Mouse (Mus musculus) frontal cortex, postnatal 36 days (tissue): ENCODE data around the gene Abhd17c.

Source experiments
- DNase-seq, 2 experiments: peaks; one replicate each; pipeline ENCODE4 v3.0.0; 2022; ENCODE audit warnings: low spot score in 2 of 2

The Abhd17c gene

DNA sequence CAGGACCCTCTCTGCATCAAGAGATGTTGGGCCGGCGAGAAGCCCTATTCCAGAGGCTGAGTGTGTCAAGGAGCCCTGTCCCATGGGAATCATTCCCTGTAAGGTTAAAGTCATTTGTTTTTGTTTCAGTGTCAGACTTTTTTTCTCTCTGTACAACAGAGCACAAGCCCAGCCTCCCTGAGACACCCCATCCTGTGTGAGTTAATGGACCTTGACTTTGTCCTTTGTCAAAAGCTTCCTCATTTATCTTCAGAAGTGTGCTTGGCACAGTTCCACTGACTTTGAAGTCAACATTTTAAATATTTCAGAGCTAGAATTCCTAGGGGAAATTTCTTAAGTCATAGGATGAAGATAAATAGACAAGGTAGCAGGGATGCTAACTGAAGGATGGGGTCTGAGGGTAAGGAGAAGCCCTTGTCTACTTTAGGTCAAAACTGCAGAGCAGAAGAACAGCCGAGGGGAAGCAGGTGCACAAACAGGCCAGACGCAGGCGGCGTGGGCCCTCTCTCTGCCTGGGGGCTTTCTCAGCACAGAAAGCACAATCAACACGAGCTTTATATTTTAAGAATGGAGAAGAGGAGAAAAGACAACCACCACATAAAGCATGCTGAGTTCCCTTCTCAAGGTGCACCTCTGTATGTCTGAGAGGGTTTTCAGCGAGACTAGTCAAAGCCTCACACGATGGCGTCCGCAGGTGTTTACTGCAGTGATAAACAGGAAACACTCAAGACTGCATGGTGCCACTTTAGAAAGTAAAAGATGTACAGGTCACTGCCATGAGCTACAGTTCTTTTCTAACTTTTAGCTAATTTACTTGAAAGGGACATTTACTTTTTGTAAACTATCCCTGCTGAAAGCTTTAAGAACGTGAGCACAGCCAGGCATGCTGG lies 32.2 kb downstream of the Abhd17c start:
- no peak for DNase-seq

DNA sequence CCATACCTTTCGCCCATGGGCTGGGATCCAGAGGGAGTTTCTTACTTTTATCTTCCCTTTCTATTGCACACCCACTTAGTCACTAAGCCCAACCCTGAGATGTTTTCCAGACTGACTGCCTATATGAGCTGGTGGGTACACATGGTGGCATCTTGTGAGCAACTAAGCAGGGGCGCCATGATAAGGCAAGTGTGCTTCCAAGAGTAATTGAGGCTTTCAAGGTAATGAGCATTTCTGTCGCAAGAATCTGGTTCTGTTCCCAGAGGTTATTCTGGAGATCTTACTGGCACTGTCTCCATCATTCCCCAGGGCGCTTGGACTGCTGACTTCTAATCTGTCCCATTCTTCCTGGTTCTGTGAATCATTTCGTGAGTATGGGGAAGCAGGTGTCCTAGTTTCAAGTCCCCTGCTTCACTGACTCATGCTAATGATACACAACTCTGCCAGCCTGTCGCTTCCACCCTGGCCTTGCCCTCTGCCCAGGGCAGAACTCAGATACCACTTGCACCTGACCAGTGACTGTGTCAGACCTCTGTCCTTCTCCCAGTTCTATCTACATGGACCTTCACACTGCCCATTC lies 34.1 kb downstream of the Abhd17c start:
- DNase-seq: no peak

DNA sequence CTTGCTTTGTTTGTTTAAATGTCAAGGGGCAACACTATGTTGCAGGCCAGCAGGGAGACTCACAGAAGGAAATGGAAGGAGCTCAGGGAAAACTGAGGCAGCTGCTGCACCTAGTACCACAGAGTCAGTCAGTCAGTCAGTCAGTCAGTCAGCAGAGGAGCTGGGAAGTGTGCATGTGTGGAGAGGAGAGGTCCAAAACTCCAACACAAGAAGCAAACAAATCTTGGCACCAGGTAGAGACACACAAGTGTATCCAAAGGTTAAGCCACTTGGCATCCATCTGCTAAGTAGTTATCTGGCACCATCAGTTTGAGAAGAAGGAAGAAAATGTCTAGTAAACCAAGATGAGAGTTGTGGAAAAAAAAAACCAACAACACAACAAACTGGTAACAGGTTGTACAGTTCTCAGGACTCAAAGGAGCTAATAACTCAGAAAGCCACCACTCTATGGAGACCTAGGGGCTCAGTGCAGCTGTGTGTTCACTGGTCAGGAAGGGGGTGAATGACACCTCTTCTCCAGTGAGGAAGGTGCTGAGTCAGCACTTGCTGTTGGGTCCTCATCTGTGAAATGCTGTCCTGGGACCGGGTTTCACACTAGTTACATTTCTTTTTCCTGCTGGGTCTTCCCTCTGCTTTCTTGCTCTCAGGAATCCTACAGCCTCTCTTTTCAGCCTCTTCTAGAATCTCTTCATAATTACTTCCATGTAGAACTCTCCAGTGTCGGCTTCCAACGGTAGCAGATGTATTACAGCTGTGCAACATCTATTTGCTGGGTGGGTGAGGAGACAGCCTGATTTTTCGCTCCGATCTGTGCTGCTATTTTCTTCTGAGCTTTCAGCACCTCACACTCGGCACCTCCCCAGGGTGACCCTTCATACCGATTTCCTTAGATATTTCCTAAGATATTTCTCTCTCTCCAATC lies 34.8 kb downstream of the Abhd17c start:
- no peak for DNase-seq

DNA sequence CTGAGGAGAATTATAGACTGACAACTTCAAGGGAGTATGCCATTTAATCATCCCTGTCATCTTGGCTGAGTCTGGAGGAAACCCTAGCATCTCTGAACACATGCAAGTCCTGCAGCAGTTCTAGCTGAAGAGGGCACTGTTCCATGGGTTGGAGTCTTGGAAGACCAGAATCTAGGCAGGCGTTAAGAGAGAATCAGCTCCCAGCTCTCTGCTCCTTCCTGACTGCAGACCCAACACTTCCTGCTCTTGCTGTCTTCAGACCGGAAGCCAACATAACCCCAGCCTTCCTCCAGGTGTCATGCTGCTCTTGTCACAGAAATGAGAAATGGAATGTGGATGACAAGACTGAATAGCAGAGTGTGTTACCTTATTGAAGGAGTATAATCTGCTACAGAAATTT lies 36.3 kb downstream of the Abhd17c start:
- no peak for DNase-seq

DNA sequence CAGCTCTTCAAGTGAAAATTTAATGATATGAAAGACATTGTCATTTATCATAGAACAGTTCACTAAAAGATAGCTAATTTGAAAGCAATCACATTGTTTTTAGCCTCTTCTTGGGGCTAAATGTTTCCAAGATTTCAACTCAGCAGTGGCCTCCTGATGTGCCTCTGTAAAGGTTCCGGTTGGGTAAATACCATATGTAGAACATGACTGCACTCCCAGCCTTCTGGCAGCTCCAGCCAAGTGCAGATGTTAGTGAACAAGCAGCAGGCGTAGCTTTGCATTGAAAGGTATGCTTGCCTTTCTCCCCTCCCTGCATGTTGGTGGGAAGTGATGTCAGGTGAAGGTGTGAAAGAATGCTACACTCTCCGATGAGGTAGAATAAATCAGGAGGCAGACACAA lies 36.9 kb downstream of the Abhd17c start:
- no peak for DNase-seq

DNA sequence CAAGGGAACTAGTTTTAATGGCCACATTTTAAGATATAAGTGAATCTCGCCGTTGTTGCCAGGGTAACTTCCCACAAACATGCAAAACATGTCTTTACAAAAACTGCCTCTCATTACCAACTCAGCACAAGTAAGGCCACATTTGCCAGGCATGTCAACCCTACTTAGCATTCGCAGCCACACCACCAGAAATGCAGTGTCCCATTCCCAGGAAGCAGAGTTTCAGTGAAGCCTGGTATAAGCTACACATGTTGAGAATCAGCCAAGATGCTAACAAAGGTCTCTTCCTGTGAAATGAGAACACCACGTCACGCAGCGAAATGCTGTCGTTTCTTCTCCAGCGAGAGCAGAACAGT lies 38.7 kb downstream of the Abhd17c start:
- no peak for DNase-seq

DNA sequence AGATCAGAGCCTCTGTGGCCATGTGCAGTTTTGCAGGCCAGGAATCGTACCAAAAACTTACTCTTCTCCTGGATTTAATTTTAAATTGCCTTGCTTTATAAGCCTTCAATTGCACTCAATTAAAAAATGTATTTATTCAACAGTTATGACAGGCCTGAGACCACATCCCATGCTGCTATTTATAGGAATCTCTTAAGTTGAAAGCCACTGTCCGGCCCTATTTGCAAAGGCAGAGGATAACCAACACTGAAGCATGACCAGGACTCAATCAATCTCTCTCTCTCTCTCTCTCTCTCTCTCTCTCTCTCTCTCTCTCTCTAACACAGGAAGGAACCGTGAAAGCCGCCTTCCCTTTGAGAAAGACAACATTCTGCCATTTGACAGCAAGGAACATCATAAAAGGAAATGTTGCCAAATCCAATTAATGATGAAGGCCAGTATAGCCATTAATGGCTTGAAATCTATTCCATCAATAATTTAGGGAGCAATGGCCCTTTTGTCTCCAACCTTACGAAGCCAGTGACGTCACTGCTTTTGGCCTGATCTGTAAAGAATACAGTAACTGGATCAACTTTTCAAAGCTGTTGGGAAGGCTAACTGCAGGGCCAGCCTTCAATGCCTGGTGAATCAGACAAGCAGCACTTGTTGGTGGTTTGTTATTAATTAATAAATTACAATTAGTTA lies 39.2 kb downstream of the Abhd17c start:
- DNase-seq: no peak

DNA sequence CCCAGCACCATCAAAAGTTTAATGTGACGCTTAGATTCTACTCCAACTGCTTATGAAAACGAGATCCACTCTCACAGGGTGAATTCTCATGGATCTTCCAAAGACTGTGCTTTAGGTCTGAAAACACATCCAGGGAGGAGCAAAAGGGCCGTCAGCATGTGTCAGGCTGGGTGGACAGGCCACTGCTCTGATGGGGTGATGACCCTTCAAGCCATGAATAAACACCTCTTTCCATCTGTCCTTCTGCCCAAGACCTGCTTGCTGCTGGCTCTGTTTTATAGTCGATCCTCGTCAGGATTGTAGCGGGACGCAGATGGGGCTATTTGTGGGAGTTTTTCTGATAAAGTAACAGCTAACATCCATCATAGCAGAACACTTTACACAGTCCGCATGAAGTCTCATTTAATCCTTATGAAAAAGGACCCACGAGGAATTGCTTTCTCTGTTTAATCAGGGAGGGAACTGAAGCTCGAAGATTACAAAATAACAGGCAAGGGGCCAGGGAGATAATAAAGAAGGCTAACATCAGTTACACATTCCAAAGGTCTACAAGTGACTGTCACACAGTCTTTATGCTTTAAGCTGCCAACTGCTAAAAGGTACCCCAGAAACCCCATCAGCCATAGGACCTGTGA lies 39.9 kb downstream of the Abhd17c start:
- DNase-seq: no peak

DNA sequence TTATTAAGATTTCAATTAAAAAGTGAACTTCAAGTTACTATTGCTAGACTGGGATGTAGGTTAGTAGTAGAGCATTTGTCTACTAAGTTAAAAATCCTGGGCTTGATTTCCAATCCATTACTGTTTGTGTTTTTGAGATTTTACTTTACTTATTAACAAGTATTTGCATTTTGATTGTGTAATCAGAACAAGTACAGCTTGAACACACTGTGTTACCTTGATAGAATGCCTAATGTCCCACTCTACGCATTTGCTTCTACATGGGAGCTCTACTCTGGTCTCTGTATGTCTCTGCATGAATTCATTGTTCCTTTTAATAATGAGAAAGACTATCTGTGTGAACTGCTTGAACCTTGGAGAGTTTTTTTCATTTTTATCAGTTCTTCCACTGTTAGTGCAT lies 44.8 kb downstream of the Abhd17c start:
- DNase-seq: no peak

DNA sequence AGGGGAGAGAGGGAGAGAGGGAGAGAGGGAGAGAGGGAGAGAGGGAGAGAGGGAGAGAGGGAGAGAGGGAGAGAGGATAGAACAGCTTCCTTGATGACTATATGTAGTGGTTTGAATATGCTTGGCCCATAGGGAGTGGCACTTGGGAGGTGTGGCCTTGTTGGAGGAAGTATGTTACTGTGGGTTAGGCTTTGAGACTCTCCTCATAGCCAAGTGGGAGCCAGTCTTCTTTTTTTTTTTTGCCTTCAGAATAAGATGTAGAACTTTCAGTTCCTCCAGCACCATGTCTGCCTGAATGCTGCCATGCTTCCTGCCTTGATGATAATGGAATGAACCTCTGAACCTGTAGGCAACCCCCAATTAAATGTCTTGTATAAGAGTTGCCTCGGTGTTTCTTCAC lies 49.1 kb downstream of the Abhd17c start:
- DNase-seq: no peak

DNA sequence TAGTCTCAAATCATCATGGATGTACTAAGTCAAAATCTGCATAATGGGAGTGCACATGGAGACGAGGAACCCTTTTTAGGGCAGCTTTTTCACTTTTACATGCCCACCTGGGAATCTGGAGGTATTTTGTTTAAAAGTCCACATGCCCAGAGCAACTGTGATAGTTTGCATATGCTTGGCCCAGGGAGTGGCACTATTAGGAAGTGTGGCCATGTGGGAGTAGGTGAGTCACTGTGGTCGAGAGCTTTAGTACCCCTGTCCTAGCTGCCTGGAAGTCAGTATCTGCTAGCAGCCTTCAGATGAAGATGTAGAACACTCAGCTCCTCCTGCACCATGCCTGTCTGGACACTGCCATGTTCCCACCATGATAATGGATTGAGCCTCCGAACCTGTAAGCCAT lies 51.0 kb downstream of the Abhd17c start:
- no peak for DNase-seq

DNA sequence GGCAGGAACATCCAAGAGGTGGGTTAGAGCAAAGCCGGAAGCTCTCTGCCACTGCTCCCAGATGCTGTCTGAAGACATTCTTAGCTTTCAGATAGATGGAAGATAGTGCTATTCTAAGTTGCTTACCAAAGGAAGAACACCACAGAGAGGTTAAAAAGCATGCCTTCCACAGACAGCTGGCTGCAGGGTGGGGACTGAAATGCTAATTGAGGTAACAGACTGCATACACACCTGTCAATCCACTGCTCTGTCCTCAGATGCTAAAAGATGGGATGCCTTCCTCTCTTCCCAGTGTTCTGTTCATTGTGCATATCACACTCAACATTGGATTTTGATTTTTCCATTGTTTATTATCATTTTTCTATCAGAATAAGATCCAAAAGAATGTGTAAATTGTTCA lies 53.6 kb downstream of the Abhd17c start:
- DNase-seq: no peak

DNA sequence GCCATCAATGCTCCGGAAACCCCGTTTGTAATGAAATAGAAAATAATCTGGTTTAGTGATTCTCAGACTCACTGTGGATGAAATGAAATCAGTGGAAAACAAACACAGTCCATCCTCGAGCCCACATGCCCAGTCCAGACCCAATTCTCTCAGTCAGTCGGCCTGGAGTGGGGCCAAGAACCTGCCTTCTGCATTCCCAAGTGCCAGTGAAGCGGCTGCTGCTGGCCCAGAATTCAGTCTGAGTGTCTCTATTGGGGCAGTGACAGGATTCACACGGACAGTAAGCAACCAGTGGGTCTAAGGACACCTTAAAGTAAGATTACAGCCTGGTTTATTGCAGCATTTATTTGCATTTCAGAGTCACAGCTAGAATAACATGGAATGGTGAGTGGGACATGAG lies 55.2 kb downstream of the Abhd17c start:
- no peak for DNase-seq

DNA sequence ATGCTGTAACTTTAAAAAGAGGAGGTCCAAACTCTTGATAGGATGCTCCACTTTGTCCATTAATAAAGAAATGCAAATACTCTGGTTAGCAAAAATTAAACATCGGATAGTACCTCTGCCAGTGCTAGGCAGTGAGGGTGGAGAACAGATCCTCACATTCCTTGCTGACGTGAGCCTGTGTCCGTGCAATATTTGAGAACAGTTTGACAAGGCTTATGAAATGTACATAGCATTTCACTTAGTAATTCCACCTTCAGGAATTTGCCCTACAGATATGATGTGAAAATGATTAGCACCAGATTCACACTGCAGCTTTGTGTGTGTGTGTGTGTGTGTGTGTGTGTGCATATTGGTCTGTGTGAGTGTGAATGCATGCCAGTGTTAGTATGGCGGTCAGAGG lies 60.9 kb downstream of the Abhd17c start:
- no peak for DNase-seq

DNA sequence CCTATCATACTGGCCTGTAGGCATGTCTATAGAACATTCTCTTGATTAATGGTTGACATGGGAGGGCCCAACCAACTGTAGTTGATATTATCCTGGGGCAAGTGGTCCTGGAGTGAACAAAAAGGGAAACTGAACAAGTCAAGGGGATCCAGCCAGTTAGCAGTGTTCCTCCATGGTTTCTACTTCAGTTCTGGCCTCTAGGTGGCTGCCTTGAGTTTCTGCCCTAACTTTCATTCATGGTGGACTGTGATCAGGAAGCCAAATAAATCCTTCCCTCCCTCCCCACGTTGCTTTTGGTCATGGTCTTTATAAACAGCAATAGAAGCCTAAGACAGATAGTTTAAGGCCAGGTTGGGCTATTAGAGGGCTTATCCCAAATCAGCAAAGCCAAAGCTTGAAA lies 61.9 kb downstream of the Abhd17c start:
- no peak for DNase-seq

DNA sequence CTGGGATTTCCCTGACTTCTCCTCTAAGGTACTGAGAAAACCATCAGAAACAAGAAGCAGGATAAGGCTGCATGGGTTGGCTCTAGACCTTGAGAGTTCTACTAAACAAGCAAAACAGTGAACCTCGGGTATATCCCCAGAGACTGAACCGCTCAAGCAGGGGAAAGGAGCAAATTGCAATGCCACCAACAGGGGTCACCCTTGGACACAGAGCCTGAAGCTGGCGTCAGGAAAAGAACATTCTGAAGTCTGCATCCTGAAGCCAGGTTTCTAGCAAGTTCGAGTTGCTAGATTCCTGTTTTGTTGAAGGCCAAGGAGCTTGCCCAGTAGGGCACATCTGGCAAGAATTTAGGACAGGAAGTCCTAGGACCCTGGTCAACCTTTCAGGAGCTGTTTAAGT lies 62.7 kb downstream of the Abhd17c start:
- DNase-seq: peak; percentile 62 to 71

DNA sequence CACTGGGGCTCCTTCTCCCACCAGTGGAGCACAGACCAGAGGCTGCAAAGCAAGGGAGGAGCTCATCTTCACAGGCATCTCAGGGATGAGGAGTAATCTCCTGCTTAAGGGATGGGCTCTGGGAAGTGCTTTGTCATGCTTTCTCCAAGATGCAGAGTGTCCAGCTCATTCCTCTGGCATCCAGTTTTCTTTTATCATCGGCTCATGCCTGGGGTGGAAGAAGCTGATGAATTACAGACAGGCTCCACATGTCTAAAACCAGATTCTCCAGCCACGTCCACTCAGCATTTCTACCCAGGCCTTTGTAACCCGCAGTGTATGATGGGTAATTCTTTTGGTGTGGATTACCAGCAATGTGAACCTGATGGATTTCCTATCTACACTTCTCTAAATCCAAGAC lies 63.5 kb downstream of the Abhd17c start:
- no peak for DNase-seq

DNA sequence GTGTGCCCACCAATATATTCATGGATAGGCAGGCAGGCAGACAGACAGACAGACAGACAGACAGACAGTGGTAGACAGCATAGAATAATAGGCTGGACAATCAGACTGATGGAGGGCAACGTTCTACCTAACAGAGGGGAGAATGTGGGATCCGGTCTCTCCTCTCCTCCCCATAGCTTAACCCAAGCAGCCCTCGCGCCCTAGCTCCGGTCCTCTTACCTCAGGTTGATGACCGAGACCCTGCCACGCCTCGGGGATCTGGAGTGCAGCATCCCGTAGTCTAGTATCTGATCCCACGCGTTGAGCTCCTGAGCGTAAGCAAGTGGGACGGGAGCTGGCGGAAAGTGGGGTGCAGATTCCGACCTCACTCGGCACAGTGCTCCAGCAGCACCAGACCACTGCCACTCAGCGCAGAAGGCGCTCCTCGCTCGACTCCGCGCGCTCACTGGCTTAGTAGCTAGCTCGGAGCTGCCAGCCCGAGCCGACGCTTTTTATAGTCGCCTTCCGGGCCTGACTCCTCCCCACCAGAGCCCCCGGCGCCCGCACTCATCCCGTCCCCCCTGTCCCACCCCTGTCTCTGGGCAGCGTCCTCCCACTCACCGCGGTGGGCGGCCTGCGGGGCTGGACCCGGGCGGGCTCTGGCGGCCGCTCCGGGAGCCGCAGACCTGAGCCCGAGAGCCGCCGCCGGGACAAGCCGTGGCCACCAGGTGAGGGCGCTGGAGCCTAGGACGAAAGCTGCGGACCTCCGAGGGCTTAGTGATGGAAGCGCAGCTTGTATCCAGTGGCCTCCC lies 65.5 kb downstream of the Abhd17c start, which contains the start of gene Cemip:
Cemip (minus strand) TSS at position 464 of the 791 bp plus-strand sequence.
- peak; percentile 85 to 87 for DNase-seq

DNA sequence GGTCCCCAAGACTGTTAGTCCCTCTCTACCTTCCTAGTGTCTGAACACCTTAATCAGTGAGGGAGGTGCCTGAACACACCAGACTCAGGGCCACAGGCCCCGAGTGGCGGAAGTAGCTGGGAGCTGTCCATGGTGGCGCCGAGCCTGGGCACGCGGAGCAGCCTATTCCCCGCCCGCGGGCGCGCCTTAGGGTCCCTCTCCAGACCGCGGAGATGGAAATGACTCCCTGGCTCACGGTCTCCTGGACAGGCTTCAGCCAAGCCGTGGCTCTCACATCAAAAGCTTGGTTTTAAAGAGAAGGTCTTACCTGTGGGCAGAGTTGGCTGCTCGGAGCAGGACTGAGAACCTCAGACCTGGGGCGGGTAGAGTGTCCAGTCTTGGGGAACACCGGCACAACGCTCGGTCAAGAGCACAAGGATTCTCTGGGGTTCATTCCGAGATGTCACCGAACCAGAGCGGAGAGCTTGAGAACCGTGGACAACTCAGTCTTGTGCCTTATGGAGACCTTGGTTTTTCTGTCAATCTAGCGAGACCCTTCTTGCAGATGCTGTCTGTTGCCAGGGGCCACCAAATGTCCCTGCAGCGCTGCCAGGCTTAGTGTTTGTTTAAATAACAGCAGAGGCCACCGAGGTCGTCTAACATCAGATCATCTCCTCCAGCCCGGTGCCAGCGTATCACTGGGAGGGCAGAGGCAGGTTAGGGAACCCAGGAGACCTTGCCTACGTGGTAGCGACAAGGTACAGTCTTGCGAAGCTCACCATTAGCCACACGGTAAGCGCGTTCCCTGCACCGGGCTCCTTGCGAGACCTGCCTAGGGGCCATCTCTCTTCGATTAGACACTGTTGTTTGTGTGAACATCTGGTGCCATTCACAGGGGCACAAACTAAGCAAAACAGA lies 66.4 kb downstream of the Abhd17c start:
- DNase-seq: peak; percentile 35 to 37
